8 mouse cellular contexts compared by ENCODE assay signal in genomic region chr11:46310647-46311063, GRCm38 (mm10). TPM values are rescaled to one million over a fixed set of nuclear protein-coding genes. Genes with fewer than 3 reads are reported as not detected.
DNase-seq lines count a peak whose midpoint lies in the region; ATAC-seq lines count a peak whose summit lies in the region.

No protein-coding gene starts in this region.

- ATAC-seq in heart, embryonic 12.5 days (ENCODE audit: insufficient number of reproducible peaks, low FRiP score): no peak
- ATAC-seq in forebrain, embryonic 15.5 days (replicated peaks): peak; percentile 1; the same call in 1 of the 2 replicates

- H3K36me3 ChIP-seq in heart, embryonic 12.5 days: no peaks in the 10 kb centered on the region
- no peaks in the 10 kb centered on the region for H3K36me3 ChIP-seq in forebrain, embryonic 15.5 days
- no peaks in the 10 kb centered on the region for H3K36me3 ChIP-seq in macrophage (ENCODE audit: inconsistent target)

- no peak overlapping the region for H3K9ac ChIP-seq in heart, embryonic 12.5 days
- H3K9ac ChIP-seq in forebrain, embryonic 15.5 days (replicated peaks): peak overlapping the region; percentile 95

- H3K4me1 ChIP-seq in heart, embryonic 12.5 days (replicated peaks): peaks cover 5% of the 10 kb centered on the region
- peaks cover 35% of the 10 kb centered on the region for H3K4me1 ChIP-seq in forebrain, embryonic 15.5 days

- DNase-seq in heart, adult 11 months: peak; percentile 74
- peak; percentile 61 for DNase-seq in 416B (ENCODE audit: low read depth)
- DNase-seq in embryo, embryonic 9.5 days (ENCODE audit: extremely low spot score): no peak
- no peak for DNase-seq in frontal cortex, postnatal 25 days (ENCODE audit: low spot score in 2 of 2)
- no peak for DNase-seq in layer of hippocampus, adult 8-10 months (ENCODE audit: low spot score in 2 of 2)

- 75% methylated on average over 5 of the region's 5 CpGs for WGBS in heart, embryonic 12.5 days
- 26% methylated on average over 5 of the region's 5 CpGs for WGBS in forebrain, embryonic 15.5 days
- WGBS in macrophage (ENCODE audit: missing documents): 15% methylated on average over 5 of the region's 5 CpGs

- no peak overlapping the region for H3K4me2 ChIP-seq in heart, embryonic 12.5 days
- H3K4me2 ChIP-seq in forebrain, embryonic 15.5 days (replicated peaks): peak overlapping the region; percentile 78

- H3K9me3 ChIP-seq in heart, embryonic 12.5 days (replicated peaks): no peaks in the 10 kb centered on the region
- no peaks in the 10 kb centered on the region for H3K9me3 ChIP-seq in forebrain, embryonic 15.5 days

- no peak overlapping the region for H3K4me3 ChIP-seq in heart, embryonic 12.5 days
- H3K4me3 ChIP-seq in forebrain, embryonic 15.5 days: peak overlapping the region; percentile 82
- H3K4me3 ChIP-seq in macrophage (ENCODE audit: inconsistent target): peak overlapping the region; percentile 63

- no peak overlapping the region for H3K27ac ChIP-seq in heart, embryonic 12.5 days (ENCODE audit: poor library complexity, severe bottlenecking)
- peak overlapping the region; percentile 90 for H3K27ac ChIP-seq in forebrain, embryonic 15.5 days (replicated peaks)
- H3K27ac ChIP-seq in macrophage: peak overlapping the region; percentile 36

- H3K27me3 ChIP-seq in heart, embryonic 12.5 days (replicated peaks): peaks cover 34% of the 10 kb centered on the region
- no peaks in the 10 kb centered on the region for H3K27me3 ChIP-seq in forebrain, embryonic 15.5 days

- H3K79me2 ChIP-seq in macrophage (ENCODE audit: inconsistent target): peaks cover 60% of the 10 kb centered on the region

RNA-seq across cellular contexts. Expression of gene Cyfip2, which starts 2.0 kb away (rescaled TPM):
- polyA plus RNA-seq in heart, embryonic 12.5 days (2016; fragmentation: Nextera tagmentation; extraction: Ambion mirVana): 6.2 and 6.5 TPM in 2 replicates
- 74.8 and 80.7 TPM in 2 replicates for polyA plus RNA-seq in forebrain, embryonic 15.5 days (2015; fragmentation: Nextera tagmentation; extraction: Ambion mirVana)
- 10 to 100 TPM; 14.6 to 71.1 (median 50.2) TPM for total RNA-seq in macrophage (2018; cell fraction: chromatin; rRNA removed)
- total RNA-seq in macrophage (2018; cell fraction: cytosol; rRNA removed): 10 to 100 TPM; 52.8 to 84.5 (median 67.2) TPM
- total RNA-seq in macrophage (2018; cell fraction: nucleus; rRNA removed): 10 to 100 TPM; 24.5 to 81.3 (median 55.7) TPM
- 37.5 to 67.1 TPM (median 52.7 TPM) in 3 replicates for polyA plus RNA-seq in macrophage (2018)
- 100 to 1,000 TPM; 481 to 545 (median 513) TPM for total RNA-seq in layer of hippocampus, adult 8-10 months (2022)

Comparison
In these comparisons a context has a peak if more than half of its experiments do, and no peak if none do; other contexts are left out.
1. DNase-seq: peak in heart, adult 11 months (single experiment) and 416B (single experiment); none in embryo, embryonic 9.5 days (single experiment), frontal cortex, postnatal 25 days (0 of 2) and layer of hippocampus, adult 8-10 months (0 of 2).